2 mouse cellular contexts compared by ENCODE assay signal in genomic region chr16:5226534-5226933, GRCm38 (mm10). TPM values are rescaled to one million over a fixed set of nuclear protein-coding genes. Genes with fewer than 3 reads are reported as not detected.
"Had no signal": no experiment of that assay in that cellular context is flagged by ENCODE, and none has a peak within 500 bp of the region (broad histone marks: within the 10 kb centered on the region; RNA-seq: fewer than 3 reads in every experiment).

No protein-coding gene starts in this region.

RNA-seq across cellular contexts. Expression of gene AU021092, which starts 4.4 kb away (rescaled TPM):
- total RNA-seq: megakaryocyte, adult 5-6 weeks had no signal
- polyA plus RNA-seq: macrophage had no signal
